Mouse (Mus musculus) ES-Bruce4 (cell line): ENCODE results near the gene Sipa1l2. TPM values are rescaled to one million over a fixed set of nuclear protein-coding genes. Genes with fewer than 3 reads are reported as not detected.
A peak's percentile ranks its signal among the peaks of the same experiment; 100 is the strongest.

ENCODE experiments used
- H3K27ac ChIP-seq: 2 replicates; pipeline ENCODE4 v1.5.1; 2012; ENCODE audit warnings: low read length, inconsistent platforms; ENCODE audit not compliant: insufficient read depth
- H3K27me3 ChIP-seq: 2 replicates; pipeline ENCODE4 v1.6.1; 2012; ENCODE audit warnings: mild to moderate bottlenecking, low read length, inconsistent platforms; ENCODE audit not compliant: control insufficient read depth, poor library complexity, insufficient read depth, severe bottlenecking
- H3K36me3 ChIP-seq: 2 replicates; pipeline ENCODE4 v1.6.1; 2012; ENCODE audit warnings: inconsistent platforms, mild to moderate bottlenecking, low read length, moderate library complexity; ENCODE audit not compliant: control insufficient read depth, poor library complexity, insufficient read depth, severe bottlenecking
- H3K4me1 ChIP-seq: one replicate; pipeline ENCODE4 v1.8.1; 2011; ENCODE audit warnings: low read length; ENCODE audit not compliant: control insufficient read depth, insufficient read depth
- H3K4me3 ChIP-seq: 2 replicates; pipeline ENCODE4 v1.5.1; 2011; ENCODE audit warnings: low read depth, mild to moderate bottlenecking, low read length
- H3K9ac ChIP-seq: 2 replicates; pipeline ENCODE4 v1.6.1; 2012; ENCODE audit warnings: low read depth, mild to moderate bottlenecking, inconsistent platforms; ENCODE audit not compliant: poor library complexity, severe bottlenecking
- H3K9me3 ChIP-seq: replicated peaks from 2 replicates; pipeline ENCODE4 v1.6.1; 2012; ENCODE audit warnings: mild to moderate bottlenecking, low read length, inconsistent platforms; ENCODE audit not compliant: control insufficient read depth, poor library complexity, insufficient read depth, severe bottlenecking
- CTCF ChIP-seq: IDR thresholded peaks from one replicate; pipeline ENCODE4 v1.8.1; 2011; ENCODE audit warnings: low read depth, low read length
- EP300 ChIP-seq: IDR thresholded peaks from 2 replicates; pipeline ENCODE4 v1.6.1; 2011; ENCODE audit warnings: low read depth, low read length; ENCODE audit not compliant: insufficient read depth
- POLR2A ChIP-seq: IDR thresholded peaks from one replicate; pipeline ENCODE4 v1.8.1; 2011; ENCODE audit warnings: low read length; ENCODE audit not compliant: insufficient read depth
- polyA plus RNA-seq: library from polyadenylated mRNA; stranded (reverse); fragments of >200 nt; gene quantifications from 2 replicates; pipeline ENCODE4 v1.2.4, GENCODE M21; 2011; ENCODE audit warnings: low read depth; ENCODE audit not compliant: missing spikeins, insufficient read depth, insufficient read length

Gene Sipa1l2
- polyA plus RNA-seq, 1 experiment, result 25.1 TPM

DNA sequence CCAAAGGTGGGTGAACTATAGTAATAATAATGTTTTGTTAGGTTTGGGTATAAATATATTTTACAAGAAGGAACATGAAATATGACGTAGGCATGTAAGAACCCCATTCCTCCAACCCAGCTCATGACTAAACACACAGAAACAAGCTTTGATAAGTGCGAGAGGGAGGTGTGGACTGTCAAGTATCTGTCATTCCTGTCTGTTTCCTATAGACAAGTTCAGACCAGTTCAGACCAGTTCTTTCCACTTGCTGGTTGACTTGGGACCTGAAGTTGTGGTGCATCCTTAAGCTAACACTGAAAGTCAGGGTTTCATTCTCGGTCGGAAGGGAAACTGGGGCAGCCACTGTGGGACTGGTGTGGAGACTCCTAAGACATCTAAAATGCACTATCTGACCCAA, 197.0 kb downstream of the Sipa1l2 start:
- H3K4me1 ChIP-seq, result peaks cover 7% of the 10 kb centered on the region
- no peak overlapping the region for H3K27ac ChIP-seq
- H3K9me3 ChIP-seq, result no peaks in the 10 kb centered on the region
- H3K9ac ChIP-seq, result no peak overlapping the region
- H3K27me3 ChIP-seq, result no peaks in the 10 kb centered on the region; the same call in 1 of the 2 replicates
- H3K36me3 ChIP-seq, result no peaks in the 10 kb centered on the region
- H3K4me3 ChIP-seq, result no peak overlapping the region
- no peak for TF ChIP-seq CTCF
- TF ChIP-seq EP300, result no peak

DNA sequence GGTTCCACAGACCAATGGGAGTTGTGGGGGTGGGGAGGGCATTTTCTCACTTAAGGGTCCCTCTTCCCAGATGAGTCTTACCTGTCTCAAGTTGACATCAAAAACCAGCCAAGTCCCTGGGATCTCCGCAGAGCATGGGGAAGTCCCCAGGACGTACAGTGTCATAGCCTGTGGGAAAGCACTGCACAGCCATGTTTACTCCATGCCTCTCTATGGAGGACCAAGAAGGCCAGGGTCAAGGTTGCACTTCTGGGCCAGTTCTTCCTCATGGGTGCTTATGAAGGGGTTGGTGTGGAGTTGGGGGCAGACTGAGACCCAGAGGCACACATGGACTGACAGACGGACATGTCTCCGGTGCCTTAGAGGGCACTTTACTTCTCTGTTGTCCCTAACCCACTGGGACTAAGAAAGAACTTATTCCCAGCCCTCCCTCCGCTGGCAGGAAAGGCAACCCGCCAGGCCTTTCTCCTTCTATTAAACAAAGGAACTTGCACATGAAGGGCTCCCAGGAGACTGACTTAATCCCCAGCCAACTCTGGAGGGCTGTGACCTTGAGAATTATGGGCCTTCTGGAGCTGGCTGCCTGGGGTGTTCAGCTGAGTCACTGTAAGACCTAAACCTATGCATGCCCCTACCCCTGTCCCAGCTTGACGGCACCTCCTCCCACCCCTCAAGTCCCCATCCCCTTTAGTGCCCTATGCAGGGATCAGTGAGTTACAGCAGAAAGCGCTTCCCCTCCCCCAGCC, 199.9 kb downstream of the Sipa1l2 start:
- Histone ChIP-seq H3K9ac (no peak overlapping the region), H3K4me3 (no peak overlapping the region), H3K27me3 (no peaks in the 10 kb centered on the region), H3K36me3 (no peaks in the 10 kb centered on the region), H3K4me1 (peaks cover 7% of the 10 kb centered on the region), H3K27ac (no peak overlapping the region), H3K9me3 (no peaks in the 10 kb centered on the region)
- TF ChIP-seq EP300 (peak; percentile 68; the same call in 1 of the 2 replicates), POLR2A (no peak)

DNA sequence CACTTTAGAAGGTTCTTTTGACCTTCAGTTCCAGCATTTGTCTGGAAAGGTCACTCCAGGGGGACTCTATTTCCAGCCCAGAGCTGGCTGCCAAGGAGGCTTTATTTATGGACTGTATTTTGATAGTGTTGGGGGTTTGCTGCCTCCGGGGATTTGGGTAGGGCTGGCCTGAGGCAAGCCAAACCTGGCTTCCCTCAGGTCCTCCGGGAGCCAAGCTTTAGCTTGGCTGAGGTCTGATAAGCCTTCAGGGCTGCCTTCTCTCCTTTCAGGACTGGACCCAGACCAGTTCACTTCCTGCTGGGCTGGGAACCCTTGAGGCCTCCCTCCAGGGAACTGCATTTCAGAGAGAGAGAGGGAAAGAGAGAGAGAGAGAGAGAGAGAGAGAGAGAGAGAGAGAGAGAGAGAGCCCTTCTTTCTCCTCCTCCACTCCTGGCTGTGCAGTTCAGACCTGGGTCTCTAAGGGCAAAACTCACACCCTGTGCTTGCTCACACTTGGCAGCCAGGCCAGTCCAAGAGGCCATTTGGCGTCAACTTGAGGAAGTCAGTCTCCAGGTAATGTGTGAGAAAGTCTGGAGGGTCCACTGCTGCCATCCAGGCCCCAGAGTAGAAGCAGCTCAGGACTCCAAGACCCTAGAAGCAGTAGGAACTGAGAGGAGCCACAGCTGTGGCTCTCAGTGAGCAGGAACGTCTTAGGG, 201.1 kb downstream of the Sipa1l2 start:
- Histone ChIP-seq H3K36me3 (no peaks in the 10 kb centered on the region), H3K9me3 (no peaks in the 10 kb centered on the region), H3K9ac (no peak overlapping the region), H3K27ac (no peak overlapping the region), H3K27me3 (no peaks in the 10 kb centered on the region), H3K4me3 (no peak overlapping the region), H3K4me1 (peaks cover 7% of the 10 kb centered on the region)
- TF ChIP-seq EP300 (no peak), POLR2A (no peak), CTCF (no peak)

Other genes starting within 250 kb of the Sipa1l2 start
- gene Map10, start 100.0 kb upstream of the Sipa1l2 start, polyA plus RNA-seq, result 3.3 and 5.0 TPM in 2 replicates
- 14.4 and 15.8 TPM in 2 replicates for gene Ntpcr, start 160.2 kb upstream of the Sipa1l2 start, polyA plus RNA-seq